Mouse (Mus musculus): ENCODE data around the gene B3gnt9.
"Not testable (repeated sequence)": the region's sequence is repeated elsewhere in the genome, so short reads cannot be mapped to it uniquely, and the experiment has no call there.

Gene B3gnt9

GRCm38 (mm10) chr8:105259721-105260320, 4.9 kb upstream of the B3gnt9 start:
- no peak for DNase-seq (ENCODE audit: low read depth, low spot score)

- DNase-seq (ENCODE audit: low read depth, low spot score) = no peak
These were observed 4.2 kb upstream of the B3gnt9 start for GRCm38 (mm10) chr8:105258911-105259720.

- no peak for DNase-seq (ENCODE audit: low read depth, low spot score)
These were observed 2.6 kb upstream of the B3gnt9 start for GRCm38 (mm10) chr8:105257318-105258114.

- DNase-seq (ENCODE audit: low read depth, low spot score) = peak; percentile 91
These were observed 594 bp downstream of the B3gnt9 start for GRCm38 (mm10) chr8:105254152-105254965.

- no peak for DNase-seq (ENCODE audit: low read depth, low spot score)
These were observed 1.2 kb downstream of the B3gnt9 start for GRCm38 (mm10) chr8:105253766-105254151.

GRCm38 (mm10) chr8:105252680-105253537, 2.0 kb downstream of the B3gnt9 start:
- DNase-seq (ENCODE audit: low read depth, low spot score) = no peak

- DNase-seq (ENCODE audit: low read depth, low spot score) = no peak
These were observed 3.0 kb downstream of the B3gnt9 start for GRCm38 (mm10) chr8:105251954-105252353.

- no peak for DNase-seq (ENCODE audit: low read depth, low spot score)
These were observed 13.9 kb downstream of the B3gnt9 start for GRCm38 (mm10) chr8:105241016-105241415.

- DNase-seq (ENCODE audit: low read depth, low spot score) = no peak
These were observed 17.4 kb downstream of the B3gnt9 start for GRCm38 (mm10) chr8:105237442-105238142.

- no peak for DNase-seq (ENCODE audit: low read depth, low spot score)
These were observed 19.7 kb downstream of the B3gnt9 start for GRCm38 (mm10) chr8:105235206-105235605.

- DNase-seq (ENCODE audit: low read depth, low spot score) = no peak
These were observed 21.6 kb downstream of the B3gnt9 start for GRCm38 (mm10) chr8:105233126-105233935.

- not testable (repeated sequence) for DNase-seq (ENCODE audit: low read depth, low spot score)
These were observed 22.6 kb downstream of the B3gnt9 start for GRCm38 (mm10) chr8:105232321-105232693.

- no peak for DNase-seq (ENCODE audit: low read depth, low spot score)
These were observed 23.2 kb downstream of the B3gnt9 start for GRCm38 (mm10) chr8:105231503-105232320.

- DNase-seq (ENCODE audit: low read depth, low spot score) = no peak
These were observed 29.0 kb downstream of the B3gnt9 start for GRCm38 (mm10) chr8:105225917-105226316.

GRCm38 (mm10) chr8:105225272-105225593, 29.7 kb downstream of the B3gnt9 start:
- no peak for DNase-seq (ENCODE audit: low read depth, low spot score)

- DNase-seq (ENCODE audit: low read depth, low spot score) = peak; percentile 94
These were observed 30.3 kb downstream of the B3gnt9 start, which contains the start of gene D230025D16Rik for GRCm38 (mm10) chr8:105224413-105225271. TSS of gene D230025D16Rik (plus strand) at chr8:105225145.

GRCm38 (mm10) chr8:105223850-105224249, 31.1 kb downstream of the B3gnt9 start:
- no peak for DNase-seq (ENCODE audit: low read depth, low spot score)
